Mouse (Mus musculus) heart, adult 2 months (tissue): ENCODE results near the gene Ddr2.

Experiments used
- CTCF ChIP-seq: fragments of 200-600 bp; IDR thresholded peaks from 2 replicates; pipeline ENCODE4 v1.8.1; 2022; ENCODE audit warnings: antibody characterized with exemption, mild to moderate bottlenecking, moderate library complexity
- EP300 ChIP-seq: fragments of 200-500 bp; IDR thresholded peaks from 2 replicates; pipeline ENCODE4 v1.6.1; 2011; ENCODE audit warnings: low read depth, low read length, control low read depth; ENCODE audit not compliant: insufficient read depth
- POLR2A ChIP-seq: fragments of 200-500 bp; IDR thresholded peaks from 2 replicates; pipeline ENCODE4 v1.6.1; 2011; ENCODE audit warnings: mild to moderate bottlenecking, low read depth, low read length, control low read depth; ENCODE audit not compliant: insufficient read depth

- TF ChIP-seq EP300 (no peak), CTCF (no peak), POLR2A (no peak)
These were observed 75.0 kb downstream of the Ddr2 start for GRCm38 (mm10) chr1:170035575-170035974.
